Mouse (Mus musculus) A20 (cell line): ENCODE measurements around the gene Ypel2.
A peak's percentile ranks its signal among the peaks of the same experiment; 100 is the strongest.

Experiments used
- DNase-seq: peaks from one replicate; pipeline ENCODE4 v3.0.0-alpha.2; 2011; ENCODE audit warnings: low read depth, low spot score

The Ypel2 gene

GRCm38 (mm10) chr11:86962362-86962761 is 31.1 kb downstream of the Ypel2 start:
- no peak for DNase-seq

GRCm38 (mm10) chr11:86961510-86962303 is 31.8 kb downstream of the Ypel2 start:
- DNase-seq, result no peak

- DNase-seq, result no peak
Observed at GRCm38 (mm10) chr11:86960331-86960730, 33.2 kb downstream of the Ypel2 start.

- DNase-seq, result no peak
Observed at GRCm38 (mm10) chr11:86958721-86959675, 34.5 kb downstream of the Ypel2 start.

GRCm38 (mm10) chr11:86958182-86958581 is 35.3 kb downstream of the Ypel2 start:
- no peak for DNase-seq

- DNase-seq, result no peak
Observed at GRCm38 (mm10) chr11:86956363-86956762, 37.1 kb downstream of the Ypel2 start.

GRCm38 (mm10) chr11:86954616-86955270 is 38.8 kb downstream of the Ypel2 start:
- DNase-seq, result no peak

- DNase-seq, result no peak
Observed at GRCm38 (mm10) chr11:86953096-86953495, 40.4 kb downstream of the Ypel2 start.

GRCm38 (mm10) chr11:86952659-86953058 is 40.8 kb downstream of the Ypel2 start:
- no peak for DNase-seq

- no peak for DNase-seq
Observed at GRCm38 (mm10) chr11:86951672-86952071, 41.8 kb downstream of the Ypel2 start.

- DNase-seq, result no peak
Observed at GRCm38 (mm10) chr11:86950491-86950890, 43.0 kb downstream of the Ypel2 start.

- DNase-seq, result no peak
Observed at GRCm38 (mm10) chr11:86949951-86950441, 43.5 kb downstream of the Ypel2 start.

GRCm38 (mm10) chr11:86946644-86947195 is 46.8 kb downstream of the Ypel2 start:
- DNase-seq, result no peak

- DNase-seq, result no peak
Observed at GRCm38 (mm10) chr11:86945933-86946332, 47.6 kb downstream of the Ypel2 start.

GRCm38 (mm10) chr11:86945058-86945457 is 48.4 kb downstream of the Ypel2 start:
- no peak for DNase-seq

GRCm38 (mm10) chr11:86944539-86944938 is 49.0 kb downstream of the Ypel2 start:
- DNase-seq, result no peak

GRCm38 (mm10) chr11:86941904-86942303 is 51.6 kb downstream of the Ypel2 start:
- no peak for DNase-seq

- DNase-seq, result no peak
Observed at GRCm38 (mm10) chr11:86939503-86939902, 54.0 kb downstream of the Ypel2 start.

- no peak for DNase-seq
Observed at GRCm38 (mm10) chr11:86938551-86938950, 55.0 kb downstream of the Ypel2 start.

GRCm38 (mm10) chr11:86938108-86938507 is 55.4 kb downstream of the Ypel2 start:
- no peak for DNase-seq

GRCm38 (mm10) chr11:86936938-86937337 is 56.6 kb downstream of the Ypel2 start:
- DNase-seq, result peak; percentile 50
